Mouse (Mus musculus) cerebellum, adult 2 months (tissue): ENCODE results near the gene Tmem131.

ENCODE experiments used
- CTCF ChIP-seq: fragments of 200-500 bp; IDR thresholded peaks from 2 replicates; pipeline ENCODE4 v1.5.1; 2011; ENCODE audit warnings: low read depth, mild to moderate bottlenecking, control low read depth, low read length, moderate library complexity, borderline replicate concordance; ENCODE audit not compliant: insufficient read depth
- POLR2A ChIP-seq: fragments of 200-500 bp; IDR thresholded peaks from 2 replicates; pipeline ENCODE4 v1.6.1; 2011; ENCODE audit warnings: low read length, control low read depth, borderline replicate concordance; ENCODE audit not compliant: insufficient read depth

GRCm38 (mm10) chr1:36895452-36895851 lies 48.0 kb downstream of the Tmem131 start:
- TF ChIP-seq POLR2A (no peak), CTCF (no peak)
